Mouse (Mus musculus) midbrain, postnatal 0 days (tissue): ENCODE measurements at regions not wholly inside any gene's neighbourhood (a gene's known extent, or its start where the extent isn't known, plus 50 kb on each side); places are given as distances from the start of the nearest gene placed in this dataset.
A peak's percentile ranks its signal among the peaks of the same experiment; 100 is the strongest.

Source experiments
- ATAC-seq: fragments of 200-750 bp; cut with Nextera tagmentation; 2 replicates; pipeline ENCODE4 v1.8.0; 2017; ENCODE audit warnings: moderate number of reproducible peaks, mild to moderate bottlenecking, moderate TSS enrichment, moderate library complexity; ENCODE audit not compliant: low FRiP score
- DNase-seq: peaks from one replicate; pipeline ENCODE4 v3.0.0-alpha.2; 2015; ENCODE audit warnings: low spot score
- H3K27ac ChIP-seq: fragments of 300-500 bp; sonication (generic); 2 replicates; pipeline ENCODE4 v1.5.1; 2014; ENCODE audit warnings: low read depth, mild to moderate bottlenecking, low read length, mixed read lengths
- H3K27me3 ChIP-seq: fragments of 300-500 bp; sonication (generic); 2 replicates; pipeline ENCODE4 v1.6.1; 2014; ENCODE audit warnings: low read length, control low read depth, mixed read lengths; ENCODE audit not compliant: insufficient read depth
- H3K36me3 ChIP-seq: fragments of 300-500 bp; sonication (generic); 2 replicates; pipeline ENCODE4 v1.6.1; 2014; ENCODE audit warnings: low read length, control low read depth, mixed read lengths; ENCODE audit not compliant: insufficient read depth
- H3K4me1 ChIP-seq: fragments of 300-500 bp; sonication (generic); 2 replicates; pipeline ENCODE4 v1.6.1; 2014; ENCODE audit warnings: mild to moderate bottlenecking, control low read depth, antibody characterized with exemption, low read length, mixed read lengths; ENCODE audit not compliant: insufficient read depth
- H3K4me2 ChIP-seq: fragments of 300-500 bp; sonication (generic); 2 replicates; pipeline ENCODE4 v1.6.1; 2014; ENCODE audit warnings: low read depth, mild to moderate bottlenecking, low read length, mixed read lengths; ENCODE audit not compliant: poor library complexity, severe bottlenecking
- H3K4me3 ChIP-seq: fragments of 300-500 bp; sonication (generic); 2 replicates; pipeline ENCODE4 v1.5.1; 2014; ENCODE audit warnings: low read depth, mild to moderate bottlenecking, low read length, moderate library complexity
- H3K9ac ChIP-seq: fragments of 300-500 bp; sonication (generic); replicated peaks from 2 replicates; pipeline ENCODE4 v1.6.1; 2014; ENCODE audit warnings: mild to moderate bottlenecking, low read length, moderate library complexity, mixed read lengths; ENCODE audit not compliant: poor library complexity, severe bottlenecking
- H3K9me3 ChIP-seq: fragments of 300-500 bp; sonication (generic); 2 replicates; pipeline ENCODE4 v1.6.1; 2016; ENCODE audit warnings: low read length, control low read depth
- CTCF ChIP-seq: IDR thresholded peaks from 2 replicates; pipeline ENCODE4 v1.5.1; 2016; ENCODE audit warnings: antibody characterized with exemption, mild to moderate bottlenecking
- WGBS: fragments of 180-500 bp; shearing (Covaris S2); extraction: QIAGEN DNeasy Blood & Tissue Kit; methylation state at CpG from one replicate; pipeline ENCODE4 v1.1.7; 2014; 5-methylcytosine and 5-hydroxymethylcytosine counted together

DNA sequence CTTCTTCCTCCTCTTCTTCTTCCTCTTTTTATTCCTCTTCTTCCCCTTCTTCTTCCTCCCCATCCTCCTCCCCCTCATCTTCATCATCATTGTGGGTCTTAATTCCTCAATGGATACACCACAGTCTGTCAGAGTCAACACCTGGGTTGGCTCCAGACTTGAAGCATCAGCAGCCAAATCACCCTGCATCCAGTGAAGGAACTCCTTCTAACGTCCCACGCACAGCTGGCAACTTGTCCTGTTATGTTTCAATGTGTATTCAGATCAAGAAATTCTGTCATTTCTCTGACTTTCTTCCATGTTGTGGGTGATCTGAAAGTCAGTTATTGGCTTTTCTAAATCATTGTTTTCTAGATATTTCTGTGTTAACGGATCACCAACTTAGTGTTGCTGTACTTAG lies 312.9 kb downstream of the Ptpru start:
- WGBS: 82% methylated on average over 3 of the region's 3 CpGs
- no peak overlapping the region for H3K4me2 ChIP-seq
- H3K36me3 ChIP-seq: no peaks in the 10 kb centered on the region
- no peaks in the 10 kb centered on the region for H3K4me1 ChIP-seq
- no peak overlapping the region for H3K27ac ChIP-seq
- no peak for TF ChIP-seq CTCF
- ATAC-seq (no peak), DNase-seq (no peak)
- no peak overlapping the region for H3K9ac ChIP-seq
- H3K4me3 ChIP-seq: no peak overlapping the region
- no peaks in the 10 kb centered on the region for H3K27me3 ChIP-seq
- H3K9me3 ChIP-seq: no peaks in the 10 kb centered on the region

DNA sequence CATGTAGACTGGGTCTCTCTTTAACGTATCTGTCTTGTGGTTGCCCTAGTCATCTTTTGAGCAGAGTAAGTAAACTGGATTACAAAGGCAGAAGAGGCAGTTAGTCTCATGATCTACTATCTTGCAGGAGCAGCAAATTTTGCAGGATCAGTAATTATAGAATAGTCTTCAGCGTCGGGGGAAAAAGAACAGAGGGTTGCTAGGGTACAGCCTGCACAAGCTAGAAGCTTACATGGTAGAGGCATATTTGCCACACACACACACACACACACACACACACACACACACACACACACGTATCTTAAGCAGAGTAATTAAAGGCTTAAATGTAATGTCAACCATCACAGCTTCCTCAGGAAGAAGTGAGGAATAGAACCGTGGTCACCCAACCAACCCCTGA lies 307.6 kb downstream of the Ptpru start:
- Histone ChIP-seq H3K36me3 (no peaks in the 10 kb centered on the region), H3K4me3 (no peak overlapping the region), H3K9ac (no peak overlapping the region), H3K9me3 (no peaks in the 10 kb centered on the region), H3K27me3 (no peaks in the 10 kb centered on the region), H3K27ac (no peak overlapping the region), H3K4me2 (no peak overlapping the region), H3K4me1 (no peaks in the 10 kb centered on the region; the same call in 1 of the 2 replicates)
- no peak for TF ChIP-seq CTCF
- DNase-seq (no peak), ATAC-seq (no peak)
- 70% methylated on average over 5 of the region's 5 CpGs for WGBS

DNA sequence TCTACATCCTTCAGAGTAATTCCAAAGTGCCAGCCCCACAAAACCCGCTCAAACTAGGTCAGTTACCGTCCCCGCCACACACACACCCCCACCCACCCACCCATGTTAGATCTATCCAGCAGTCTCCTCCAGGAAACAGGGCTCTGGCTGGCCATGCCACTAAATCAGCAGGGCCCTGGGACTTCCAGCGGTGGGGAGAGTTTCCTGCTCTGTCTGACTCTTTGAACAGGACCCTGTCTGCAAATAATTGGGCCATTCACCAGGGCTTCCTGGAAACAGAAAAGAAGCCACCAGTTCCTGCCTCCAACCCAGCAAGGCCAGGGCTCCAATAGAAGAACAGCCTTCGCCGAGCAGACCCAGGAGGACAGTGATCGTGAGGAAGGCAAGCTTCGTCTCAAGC lies 307.1 kb downstream of the Ptpru start:
- DNase-seq (no peak), ATAC-seq (no peak)
- Histone ChIP-seq H3K27me3 (no peaks in the 10 kb centered on the region), H3K4me1 (no peaks in the 10 kb centered on the region; the same call in 1 of the 2 replicates), H3K4me3 (no peak overlapping the region), H3K4me2 (no peak overlapping the region), H3K9me3 (no peaks in the 10 kb centered on the region), H3K27ac (no peak overlapping the region), H3K9ac (no peak overlapping the region), H3K36me3 (no peaks in the 10 kb centered on the region)
- 79% methylated on average over 8 of the region's 8 CpGs for WGBS
- TF ChIP-seq CTCF: no peak

DNA sequence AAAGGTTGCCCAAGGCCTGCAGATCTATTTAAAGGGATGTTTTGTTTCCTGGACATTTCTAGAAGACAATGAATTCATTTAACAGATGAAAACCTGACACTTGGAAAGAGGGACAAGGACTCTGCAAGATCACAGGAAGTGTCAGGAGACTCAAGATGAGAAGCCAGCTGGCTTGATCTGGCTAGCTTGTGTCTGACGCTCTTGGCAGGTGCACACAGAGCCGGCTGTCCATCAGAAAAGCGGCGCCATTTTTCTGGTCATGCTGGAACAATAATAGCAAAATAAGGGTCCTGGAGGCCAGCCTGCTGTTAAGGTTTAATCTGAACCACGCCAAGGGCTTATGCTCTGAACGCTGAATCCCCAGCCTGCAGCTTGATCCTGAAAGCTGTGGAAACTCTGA lies 303.3 kb downstream of the Ptpru start:
- Histone ChIP-seq H3K27me3 (no peaks in the 10 kb centered on the region), H3K36me3 (no peaks in the 10 kb centered on the region), H3K4me3 (no peak overlapping the region), H3K9me3 (no peaks in the 10 kb centered on the region), H3K4me1 (no peaks in the 10 kb centered on the region; the same call in 1 of the 2 replicates), H3K9ac (no peak overlapping the region), H3K27ac (no peak overlapping the region), H3K4me2 (no peak overlapping the region)
- DNase-seq (peak; percentile 72), ATAC-seq (no peak)
- TF ChIP-seq CTCF: no peak
- WGBS: 64% methylated on average over 6 of the region's 6 CpGs

DNA sequence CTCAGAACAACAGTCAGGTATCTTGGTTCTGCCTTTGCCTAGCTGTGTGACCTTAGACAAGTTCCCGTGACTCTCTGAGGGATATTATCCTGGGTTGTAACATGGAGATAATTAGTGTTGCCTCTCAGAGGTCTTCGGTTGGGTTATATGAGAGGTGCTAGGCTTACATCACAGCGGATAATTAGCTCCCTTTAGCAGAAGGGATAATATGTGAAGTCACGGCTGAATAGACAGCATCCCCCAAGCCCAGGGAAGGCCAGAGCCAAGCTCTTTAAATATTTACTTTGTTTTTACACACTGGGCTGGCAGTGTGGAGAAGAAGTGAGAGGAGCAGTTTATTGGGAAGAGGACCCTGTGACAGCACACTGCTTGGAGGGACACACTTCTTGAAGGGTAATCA lies 299.9 kb downstream of the Ptpru start:
- Histone ChIP-seq H3K27me3 (no peaks in the 10 kb centered on the region), H3K4me2 (no peak overlapping the region), H3K4me3 (no peak overlapping the region), H3K27ac (no peak overlapping the region), H3K4me1 (no peaks in the 10 kb centered on the region; the same call in 1 of the 2 replicates), H3K9ac (no peak overlapping the region), H3K9me3 (no peaks in the 10 kb centered on the region), H3K36me3 (no peaks in the 10 kb centered on the region)
- no peak for ATAC-seq
- no peak for DNase-seq
- WGBS: 63% methylated on average over 4 of the region's 4 CpGs
- no peak for TF ChIP-seq CTCF

DNA sequence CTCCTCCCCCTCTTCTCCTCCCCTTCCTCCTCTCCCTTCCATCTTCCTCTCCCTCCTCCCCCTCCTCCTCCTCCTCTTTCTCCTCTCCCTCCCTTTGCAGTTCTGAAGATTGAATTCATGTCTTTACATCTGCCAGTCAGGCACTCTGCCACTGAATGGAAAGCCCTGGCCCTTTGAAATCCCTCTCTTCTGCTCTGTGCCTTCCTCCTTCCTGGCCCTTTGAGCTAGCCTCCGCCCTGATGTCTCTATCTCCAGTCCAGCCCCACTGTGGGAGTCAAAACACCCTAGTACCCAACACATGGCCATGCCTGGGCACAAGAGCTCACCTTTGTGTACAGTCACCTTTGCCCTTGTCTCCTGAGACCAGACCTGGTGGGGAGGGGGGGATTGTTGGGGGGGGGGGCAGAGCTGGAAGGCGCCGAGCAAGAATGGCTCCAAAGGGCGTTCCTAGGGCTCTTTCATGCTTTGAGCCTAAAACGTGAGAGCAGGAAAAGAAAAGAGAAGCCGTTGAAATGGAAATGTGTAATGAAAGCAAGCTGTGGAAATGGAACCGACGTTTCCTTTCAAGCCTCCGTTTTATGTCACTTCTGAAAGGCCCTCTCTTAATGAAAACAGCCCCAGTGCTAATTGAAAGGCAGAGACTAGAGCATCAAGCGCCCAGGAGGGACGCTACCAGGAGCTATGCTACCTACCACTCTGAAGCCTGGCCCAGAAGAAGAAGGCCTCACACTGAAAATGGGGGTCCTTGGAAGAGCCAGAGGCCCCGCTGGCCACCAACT lies 291.5 kb downstream of the Ptpru start:
- Histone ChIP-seq H3K27me3 (no peaks in the 10 kb centered on the region), H3K9ac (no peak overlapping the region), H3K4me3 (no peak overlapping the region), H3K27ac (no peak overlapping the region), H3K4me2 (no peak overlapping the region), H3K9me3 (no peaks in the 10 kb centered on the region), H3K36me3 (no peaks in the 10 kb centered on the region), H3K4me1 (no peaks in the 10 kb centered on the region)
- TF ChIP-seq CTCF: no peak
- DNase-seq: no peak
- WGBS: 33% methylated on average over 12 of the region's 12 CpGs
- no peak for ATAC-seq
